Mouse (Mus musculus): ENCODE measurements around the gene Bicc1. TPM values are rescaled to one million over a fixed set of nuclear protein-coding genes. Genes with fewer than 3 reads are reported as not detected.
"Not testable (repeated sequence)": the region's sequence is repeated elsewhere in the genome, so short reads cannot be mapped to it uniquely, and the experiment has no call there.

Gene Bicc1
- polyA plus RNA-seq, 1 experiment from 2014 or later, result 2.9 TPM

DNA sequence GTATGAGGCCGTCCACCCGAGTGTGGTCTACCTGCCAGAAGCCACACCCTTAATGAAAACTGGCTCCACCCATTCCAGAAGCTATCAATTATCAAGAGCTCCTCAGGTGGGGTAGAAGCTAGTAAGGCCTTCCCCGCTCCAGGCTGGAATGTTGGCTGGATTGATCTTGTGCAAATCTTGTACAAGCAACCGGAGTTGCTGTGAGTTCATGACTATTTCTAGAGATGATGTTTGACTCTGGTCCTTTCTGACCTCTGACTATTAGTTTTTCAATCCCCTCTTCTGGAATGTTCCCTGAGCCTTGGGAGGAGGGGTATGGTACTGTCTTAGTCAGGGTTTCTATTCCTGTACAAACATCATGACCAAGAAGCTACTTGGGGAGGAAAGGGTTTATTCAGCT, 157.3 kb downstream of the Bicc1 start:
- no peak for DNase-seq (ENCODE audit: low spot score)

DNA sequence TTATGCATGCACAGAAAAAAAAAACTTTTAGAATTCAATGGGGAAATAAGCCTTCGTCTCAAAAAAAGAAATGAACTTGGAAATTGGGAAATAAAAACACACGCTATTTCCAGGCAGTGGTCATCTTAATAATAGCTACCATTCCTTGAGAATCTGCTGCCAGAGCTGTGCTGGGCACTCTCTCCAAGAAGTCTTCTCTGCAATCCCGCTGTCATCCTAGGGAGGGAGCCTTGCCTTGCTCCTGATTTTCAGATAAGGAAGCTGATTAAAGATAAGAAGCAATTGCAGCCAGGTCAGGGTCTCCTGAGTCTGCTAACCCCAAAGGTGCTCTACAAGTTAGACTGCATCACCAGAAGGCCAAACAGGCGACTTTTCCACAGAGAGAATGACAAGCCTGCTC, 161.4 kb downstream of the Bicc1 start:
- no peak for DNase-seq (ENCODE audit: low spot score)

DNA sequence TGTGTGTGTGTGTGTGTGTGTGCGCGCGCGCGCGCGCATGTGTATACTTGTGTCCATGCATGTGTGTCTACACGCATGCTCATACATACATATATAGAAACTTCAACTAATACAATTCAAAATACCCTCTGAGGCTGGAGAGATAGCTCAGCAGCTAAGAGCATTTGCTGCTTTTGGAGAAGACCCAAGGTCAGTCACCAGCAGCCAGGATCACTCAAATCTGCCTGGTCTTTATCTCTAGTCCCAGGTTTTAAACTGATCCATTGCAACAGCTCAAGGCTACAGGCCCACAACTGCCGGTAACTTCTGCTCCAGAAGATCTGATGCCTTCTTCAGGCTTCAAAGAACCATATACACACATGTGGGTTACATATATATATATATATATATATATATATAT, 163.4 kb downstream of the Bicc1 start:
- no peak for DNase-seq (ENCODE audit: low spot score)

DNA sequence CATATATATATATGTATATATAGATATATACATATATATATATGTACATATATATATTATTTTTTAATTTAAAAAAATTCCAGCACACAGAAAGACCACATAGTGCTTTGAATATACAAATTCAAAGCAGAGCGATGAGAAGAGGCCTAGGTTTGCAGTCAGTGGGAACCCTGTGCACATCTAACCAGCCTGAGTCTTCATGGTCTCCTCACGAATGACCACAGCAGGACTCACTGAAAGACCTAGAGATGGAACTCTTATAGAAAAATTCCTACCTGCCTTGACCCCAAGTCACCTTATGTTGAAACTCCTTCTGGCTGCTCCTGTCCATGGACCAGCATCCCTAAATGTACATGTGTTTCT, 165.4 kb downstream of the Bicc1 start:
- no peak for DNase-seq (ENCODE audit: low spot score)

DNA sequence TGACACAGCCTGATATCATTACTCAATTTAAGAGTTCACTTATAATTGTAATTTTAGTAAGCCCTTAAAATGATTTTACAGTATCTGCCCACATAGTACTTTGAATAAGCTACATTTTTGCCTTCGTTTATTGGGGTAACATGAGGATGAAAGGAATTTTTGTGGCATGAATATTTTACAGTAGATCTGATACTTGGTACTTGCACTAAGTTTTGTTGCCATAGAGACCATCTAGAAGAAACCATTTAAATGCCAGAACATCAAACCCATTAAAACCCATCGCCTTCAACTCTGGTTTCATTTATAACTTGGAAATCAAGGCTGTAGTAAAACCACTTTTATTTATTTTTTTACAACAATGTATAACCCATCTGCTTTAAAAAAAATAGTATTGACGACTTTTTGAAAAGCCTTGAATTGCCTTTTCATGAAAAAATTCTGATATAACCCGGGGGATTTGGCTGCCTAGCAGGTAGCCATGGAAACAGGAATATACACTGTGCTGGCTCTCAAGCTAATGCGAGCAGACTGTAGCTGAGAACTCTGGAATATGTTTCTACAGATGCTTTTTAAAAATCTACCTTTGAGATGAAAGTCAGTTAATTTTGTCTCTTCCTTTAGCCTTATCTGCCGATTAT, 165.9 kb downstream of the Bicc1 start:
- DNase-seq (ENCODE audit: low spot score), result no peak

DNA sequence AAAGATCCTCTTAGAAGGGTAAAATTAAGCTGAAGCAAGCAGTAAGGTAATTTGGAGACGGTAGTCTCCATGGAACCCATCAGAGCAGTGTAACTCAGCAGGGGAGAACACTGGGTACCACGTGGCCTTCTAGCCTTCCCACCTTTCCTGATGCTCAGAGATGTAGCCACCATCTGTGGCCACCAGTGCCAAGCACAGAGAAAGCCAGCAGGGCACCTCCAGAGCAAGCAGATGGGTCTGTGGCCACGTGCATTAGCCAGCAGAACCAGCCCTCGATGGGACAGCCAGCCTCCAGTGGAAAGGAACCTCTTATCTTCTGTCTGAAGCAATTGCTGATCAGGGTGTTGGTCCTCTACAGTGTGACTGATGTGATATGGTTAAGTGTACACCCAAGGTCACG, 172.1 kb downstream of the Bicc1 start:
- DNase-seq (ENCODE audit: low spot score), result no peak

DNA sequence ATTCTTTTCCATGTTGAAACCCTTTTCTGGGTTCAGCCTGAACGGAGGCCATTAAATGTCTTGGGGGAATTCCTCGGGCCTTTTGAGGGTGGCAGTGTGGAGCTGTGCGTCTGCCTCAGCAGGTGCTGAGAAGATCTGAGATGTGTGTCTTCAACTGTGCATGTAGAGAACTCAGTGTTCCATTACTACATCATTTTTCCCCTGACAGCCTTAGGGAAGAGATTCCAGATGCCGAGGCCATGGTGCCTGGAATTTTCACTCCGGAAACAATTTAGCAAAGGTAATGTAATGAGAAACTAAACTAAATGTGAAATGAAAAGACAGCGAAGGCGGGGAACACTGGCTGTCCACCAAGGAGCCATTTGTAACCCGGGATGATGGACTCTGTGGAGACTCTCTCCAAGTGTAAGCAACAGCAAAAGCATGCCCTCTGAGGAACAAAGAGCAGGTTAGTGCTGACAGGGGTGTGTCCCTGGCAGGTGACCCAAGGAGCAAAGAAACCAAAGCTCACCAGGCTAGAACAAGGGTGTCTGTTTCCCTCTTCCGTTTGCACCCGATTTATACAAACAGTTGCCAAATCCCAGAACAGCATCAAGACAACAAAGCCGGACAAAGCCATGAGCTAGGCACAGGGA, 176.3 kb downstream of the Bicc1 start:
- no peak for DNase-seq (ENCODE audit: low spot score)

DNA sequence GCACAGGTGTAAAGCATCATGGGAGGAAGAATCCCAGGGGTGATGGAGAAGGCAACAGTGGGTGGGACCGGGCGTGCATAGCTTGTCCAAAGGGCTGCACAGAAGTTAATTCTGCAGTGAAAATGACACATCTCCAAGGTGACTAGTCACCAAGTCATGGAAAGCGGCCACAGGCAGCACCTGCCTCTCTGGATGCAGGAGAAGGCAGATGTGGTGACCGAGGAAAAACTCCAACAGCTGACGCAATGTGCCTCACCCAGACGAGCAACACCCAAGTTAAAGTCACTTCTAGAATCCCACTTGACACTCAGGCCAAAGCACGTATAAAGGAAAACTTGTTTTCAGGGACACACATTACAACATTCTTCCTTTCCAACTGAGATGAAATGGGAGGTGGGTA, 177.3 kb downstream of the Bicc1 start:
- no peak for DNase-seq (ENCODE audit: low spot score)

DNA sequence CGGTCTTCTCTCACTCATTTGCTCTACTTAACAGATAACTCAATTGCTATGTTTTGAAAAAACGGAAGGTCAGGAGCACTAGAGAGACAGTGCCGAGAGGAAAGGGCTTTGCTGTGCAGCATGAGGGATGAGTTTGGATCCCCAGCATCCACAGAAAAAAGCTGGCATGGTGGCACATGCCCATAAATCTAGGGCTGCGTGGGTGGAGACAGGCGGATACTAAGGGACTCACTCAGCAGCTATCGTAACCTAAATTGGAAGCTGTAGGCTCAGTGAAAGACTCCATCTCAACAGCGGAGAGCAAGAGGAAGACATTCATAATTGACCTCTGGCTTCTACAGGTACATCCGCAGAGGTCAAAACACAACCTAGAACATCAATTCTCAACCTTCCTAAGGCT, 179.8 kb downstream of the Bicc1 start:
- DNase-seq (ENCODE audit: low spot score), result no peak

DNA sequence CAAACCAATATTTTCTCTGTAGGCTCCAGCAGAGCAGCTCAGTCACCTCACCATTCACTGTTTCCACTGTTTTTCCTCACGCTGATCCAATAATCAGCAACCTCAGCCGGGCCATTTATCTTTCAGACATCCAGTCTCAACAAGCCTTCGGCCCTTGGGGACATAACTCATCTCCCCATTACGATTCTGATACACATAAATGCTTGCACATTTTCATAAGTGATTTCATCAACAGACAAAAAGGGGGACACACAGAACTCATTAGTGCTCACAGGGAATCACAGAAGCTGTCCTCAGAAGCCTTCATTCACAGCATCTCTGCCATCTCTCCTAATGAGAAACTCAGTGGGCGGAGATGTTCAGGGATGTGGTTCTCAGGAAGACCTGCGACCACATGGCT, 182.4 kb downstream of the Bicc1 start:
- DNase-seq (ENCODE audit: low spot score), result no peak

DNA sequence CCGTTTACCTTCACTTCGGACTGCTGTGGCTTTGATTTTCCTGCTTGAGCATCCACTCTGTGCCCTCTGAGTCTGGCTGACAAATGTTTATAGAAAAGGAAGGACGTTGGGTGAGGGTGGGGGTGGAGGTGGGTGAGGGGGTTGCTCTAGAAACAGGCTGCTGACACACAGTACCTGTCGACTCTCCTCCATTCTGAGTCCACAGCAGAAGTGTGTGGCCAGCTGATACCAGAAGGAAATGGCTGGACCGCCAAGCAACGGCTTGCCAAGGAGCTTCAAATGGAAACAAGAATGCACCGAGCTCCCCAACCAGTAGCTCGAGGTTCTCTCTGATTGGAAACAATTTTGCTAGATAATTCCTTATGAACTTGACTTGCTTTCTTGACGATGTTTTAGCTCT, 182.9 kb downstream of the Bicc1 start:
- DNase-seq (ENCODE audit: low spot score), result no peak

DNA sequence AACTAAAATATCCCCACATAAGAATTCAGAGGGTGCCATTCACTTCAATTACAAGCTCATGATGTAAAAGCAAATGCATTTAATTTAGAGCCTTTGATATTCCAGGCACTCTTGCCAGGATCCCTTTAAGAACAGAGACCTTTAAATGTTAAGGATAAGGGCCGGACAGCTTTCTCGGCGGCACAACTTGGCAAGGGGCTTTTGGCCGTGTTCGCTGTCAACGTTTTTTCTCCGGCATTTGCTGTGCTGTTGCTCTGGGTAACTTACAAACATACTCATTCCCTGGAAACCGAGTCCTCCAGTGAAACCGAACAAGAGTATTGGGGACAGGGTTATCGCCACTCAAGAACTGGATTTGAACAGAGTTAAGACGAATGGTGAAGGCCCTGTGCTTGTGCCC, 188.3 kb downstream of the Bicc1 start:
- no peak for DNase-seq (ENCODE audit: low spot score)

DNA sequence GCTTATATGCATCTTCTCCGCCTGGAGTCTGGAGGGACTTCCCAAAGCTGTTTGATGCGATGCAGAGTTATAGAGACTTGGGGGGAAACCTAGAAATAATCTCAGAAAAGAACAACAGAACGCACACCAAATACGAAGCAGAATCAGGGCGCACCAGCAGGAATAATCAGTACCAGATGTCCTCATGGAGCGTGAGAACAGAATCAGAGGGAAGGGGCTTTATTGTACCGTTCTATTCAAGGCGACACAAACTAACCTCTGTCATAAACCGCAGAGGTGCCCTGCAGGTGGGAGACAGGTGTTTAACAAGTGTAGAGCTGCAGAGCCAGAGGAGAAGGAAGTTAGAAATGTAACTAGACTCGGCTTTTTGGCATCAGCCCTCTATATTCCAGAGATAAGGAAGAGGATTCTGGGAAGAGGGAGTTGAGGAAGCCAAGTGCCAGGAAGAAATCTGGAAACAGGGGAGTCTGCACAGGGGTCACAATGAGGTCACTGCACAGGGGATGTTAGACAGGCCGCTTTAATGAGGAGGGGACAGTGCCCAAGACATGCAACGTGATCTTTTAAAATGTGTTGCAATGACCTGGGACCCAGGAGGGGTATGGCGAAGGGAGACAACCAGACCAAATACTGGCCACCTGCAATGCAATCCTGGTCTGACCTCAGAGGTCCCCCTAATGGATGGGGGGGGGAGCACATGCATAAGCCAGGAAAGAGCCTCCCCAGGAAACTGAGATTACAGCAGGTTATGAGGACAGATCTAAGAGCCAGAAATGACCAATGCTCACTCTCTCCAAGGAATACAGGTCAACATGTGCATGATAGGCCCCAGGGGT, 190.4 kb downstream of the Bicc1 start:
- DNase-seq (ENCODE audit: low spot score), result no peak

DNA sequence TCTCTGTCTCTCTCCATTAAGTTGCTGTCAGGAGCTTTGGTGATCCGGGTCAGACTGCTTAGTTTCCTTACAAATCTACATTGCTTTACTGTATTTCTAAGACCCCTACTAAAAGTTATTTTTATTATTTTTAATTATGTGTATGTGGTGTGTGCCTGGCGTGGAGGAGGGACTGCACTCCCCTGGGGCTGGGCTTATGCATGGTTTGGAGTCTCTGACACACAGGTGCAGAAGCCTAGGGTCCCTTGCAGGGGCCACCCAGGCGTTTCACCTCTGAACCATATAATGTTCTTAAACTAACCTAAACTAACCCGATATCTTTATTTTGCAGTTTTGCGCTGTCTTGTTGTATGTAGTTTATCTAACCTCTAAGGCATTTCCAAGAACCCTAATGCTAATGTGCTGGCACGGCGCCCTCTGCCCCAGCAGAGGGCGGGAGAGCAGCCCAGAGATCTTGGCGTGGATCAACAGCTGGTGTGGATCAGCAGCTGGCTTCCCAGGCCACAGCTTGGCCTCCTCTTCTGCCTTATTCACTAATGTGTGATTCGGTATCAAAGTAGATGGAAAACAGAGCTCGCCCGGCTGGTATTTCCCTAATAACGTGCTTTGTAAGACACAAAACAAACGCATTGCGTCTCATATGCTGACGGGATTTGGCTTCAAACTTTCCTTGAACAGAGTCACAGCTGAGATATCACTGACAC, 192.7 kb downstream of the Bicc1 start:
- no peak for DNase-seq (ENCODE audit: low spot score)

DNA sequence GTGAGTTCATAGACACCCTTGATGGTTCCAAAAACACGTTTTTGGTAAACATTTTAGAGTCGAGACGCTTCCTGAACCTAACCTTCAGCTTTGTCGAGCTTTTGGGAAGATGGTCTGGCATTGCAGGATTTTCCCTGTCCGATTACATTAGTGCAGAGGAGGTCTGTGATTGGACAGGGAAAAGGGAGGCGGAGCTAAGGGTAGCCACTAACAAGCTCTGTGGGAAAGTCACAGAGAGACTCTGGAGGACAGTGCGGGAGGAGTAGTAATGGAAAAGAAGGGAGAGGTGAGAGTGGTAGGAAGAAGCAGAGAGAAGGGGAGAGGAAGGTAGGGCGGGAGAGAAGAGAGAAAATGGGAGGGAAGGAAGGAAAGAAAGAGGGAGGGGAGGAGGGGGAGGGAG, 194.8 kb downstream of the Bicc1 start:
- DNase-seq (ENCODE audit: low spot score), result no peak

DNA sequence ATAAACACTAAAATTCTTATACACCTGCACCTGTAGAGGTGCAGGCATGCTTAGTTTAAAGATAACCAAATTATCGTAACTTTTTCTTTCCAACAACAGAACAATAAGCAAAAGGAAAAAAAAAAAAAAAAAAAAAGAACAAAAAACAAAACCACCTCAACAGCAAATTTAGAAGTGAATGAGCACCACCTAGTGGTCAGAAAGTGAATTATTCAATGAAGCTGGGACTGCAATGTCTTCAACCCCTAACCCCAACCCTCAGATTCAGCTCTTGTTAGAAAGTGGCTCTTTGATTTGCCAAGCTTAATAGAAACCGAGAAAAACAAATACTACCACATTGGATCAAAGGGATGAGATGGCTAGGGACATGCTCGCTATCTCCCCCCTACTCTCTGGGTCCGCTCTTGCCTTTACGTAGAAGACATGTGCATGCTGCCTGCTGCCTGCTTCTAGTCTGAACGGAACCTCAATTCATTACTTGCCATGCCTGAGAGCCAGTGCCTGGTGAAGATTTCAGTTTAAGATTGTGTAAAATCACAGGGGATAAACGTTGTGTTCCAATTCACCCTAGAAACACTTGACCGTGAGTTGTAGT, 195.8 kb downstream of the Bicc1 start:
- peak; percentile 61 for DNase-seq (ENCODE audit: low spot score)

DNA sequence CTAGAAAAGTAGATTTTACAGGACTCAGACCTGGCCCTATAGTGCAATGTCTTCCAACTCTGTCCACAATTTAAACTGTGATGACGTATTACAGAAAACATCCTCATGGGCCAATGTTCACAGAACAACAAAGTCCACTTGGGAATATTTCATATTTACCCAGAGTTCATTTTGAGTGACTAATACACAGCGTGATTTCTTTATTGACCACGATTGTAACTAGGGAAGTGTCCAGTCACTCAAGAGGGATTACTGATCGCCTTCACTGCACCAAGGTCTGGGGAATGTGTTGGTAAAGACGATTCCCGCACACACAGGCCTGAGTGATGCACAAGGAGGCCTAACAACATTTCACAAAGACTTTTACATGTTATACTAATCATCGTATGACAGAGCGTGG, 197.9 kb downstream of the Bicc1 start:
- DNase-seq (ENCODE audit: low spot score), result no peak

DNA sequence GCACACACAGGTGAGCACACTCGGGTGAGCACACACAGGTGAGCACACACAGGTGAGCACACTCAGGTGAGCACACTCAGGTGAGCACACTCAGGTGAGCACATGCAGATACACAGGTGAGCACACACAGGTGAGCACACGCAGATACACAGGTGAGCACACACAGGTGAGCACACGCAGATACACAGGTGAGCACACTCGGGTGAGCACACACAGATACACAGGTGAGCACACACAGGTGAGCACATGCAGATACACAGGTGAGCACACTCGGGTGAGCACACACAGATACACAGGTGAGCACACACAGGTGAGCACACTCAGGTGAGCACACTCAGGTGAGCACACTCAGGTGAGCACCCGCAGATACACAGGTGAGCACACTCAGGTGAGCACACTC, 199.1 kb downstream of the Bicc1 start:
- DNase-seq (ENCODE audit: low spot score), result not testable (repeated sequence)

DNA sequence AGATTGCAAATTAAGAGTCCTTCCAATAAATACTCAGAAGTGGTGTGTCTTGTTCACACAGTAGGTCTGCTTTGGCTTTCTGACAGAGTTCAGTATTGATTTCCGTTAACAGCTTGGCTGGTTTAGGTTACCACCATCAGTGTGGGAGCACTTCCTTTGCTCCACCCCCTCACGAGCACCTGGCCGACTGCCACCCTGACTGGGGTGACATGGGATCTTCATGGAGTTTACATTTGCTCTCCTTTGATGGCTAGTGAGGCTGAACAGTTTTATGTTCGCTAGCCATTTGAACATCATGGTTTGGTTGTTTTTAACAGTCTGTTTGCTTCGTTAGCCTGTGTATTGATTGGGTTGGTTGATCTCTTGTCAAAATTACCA, 206.7 kb downstream of the Bicc1 start:
- DNase-seq (ENCODE audit: low spot score), result peak; percentile 8

DNA sequence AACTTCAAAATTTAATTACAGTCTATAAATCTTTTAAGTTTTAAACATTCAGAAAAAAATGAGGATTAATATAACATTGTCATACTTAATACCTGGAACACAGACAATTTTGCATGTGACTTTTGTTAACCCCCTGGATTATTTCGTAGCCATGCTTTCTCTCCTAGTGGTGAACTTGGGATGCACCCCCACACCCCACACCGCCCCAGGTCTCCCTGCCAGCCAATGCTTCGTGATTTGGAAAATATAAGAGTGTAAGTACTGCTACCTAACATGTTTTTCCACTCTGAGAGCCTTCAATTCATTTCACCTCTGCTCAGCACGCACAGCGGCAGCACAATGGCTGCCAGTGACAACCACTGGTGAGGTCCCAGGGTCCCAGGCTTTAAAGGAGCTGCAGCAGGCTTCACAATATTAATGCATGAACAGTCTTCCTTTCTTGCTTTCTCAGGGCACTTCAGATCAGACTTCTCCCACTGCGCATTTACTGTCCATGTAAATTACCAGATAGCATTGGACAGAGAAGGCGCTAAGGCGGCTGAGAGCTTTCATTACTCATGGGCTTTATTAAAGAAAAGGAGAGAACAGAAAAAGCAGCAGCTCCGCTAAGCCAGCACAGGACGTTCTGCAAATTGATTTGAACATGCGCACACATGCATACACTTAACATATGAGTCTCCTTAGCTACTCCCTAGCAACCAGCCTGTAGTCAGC, 207.3 kb downstream of the Bicc1 start:
- no peak for DNase-seq (ENCODE audit: low spot score)

DNA sequence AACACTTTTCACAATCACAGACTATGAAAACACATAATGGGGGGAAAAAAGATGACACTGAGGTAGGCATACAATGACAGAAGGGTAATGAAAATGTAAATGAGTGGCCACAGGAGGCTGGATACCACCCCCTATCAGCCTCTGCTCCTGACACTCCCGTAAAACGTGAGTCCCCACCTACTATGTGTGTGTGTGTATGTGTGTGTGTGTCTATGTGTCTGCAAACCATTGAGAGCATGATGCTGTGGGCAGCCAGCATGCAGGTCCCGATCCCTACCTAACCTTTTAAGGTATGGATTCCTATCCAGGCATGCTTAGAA, 209.4 kb downstream of the Bicc1 start:
- no peak for DNase-seq (ENCODE audit: low spot score)
